Mouse (Mus musculus) C2C12 (cell line): ENCODE data around the gene Dcun1d4.

ENCODE experiments used
- CEBPB ChIP-seq: IDR thresholded peaks from one replicate; pipeline ENCODE4 v1.6.1; 2011; ENCODE audit warnings: low read depth, mild to moderate bottlenecking, control low read depth, moderate library complexity
- CTCF ChIP-seq: IDR thresholded peaks from one replicate; pipeline ENCODE4 v1.5.1; 2011; ENCODE audit not compliant: control insufficient read depth, insufficient read depth, insufficient read length
- FOSL1 ChIP-seq: IDR thresholded peaks from one replicate; pipeline ENCODE4 v1.8.0; 2011; ENCODE audit warnings: mild to moderate bottlenecking, low read length; ENCODE audit not compliant: poor library complexity, insufficient read depth, severe bottlenecking
- MAX ChIP-seq: IDR thresholded peaks from one replicate; pipeline ENCODE4 v1.6.1; 2011; ENCODE audit warnings: mild to moderate bottlenecking, control low read depth
- MYOD1 ChIP-seq: IDR thresholded peaks from one replicate; pipeline ENCODE4 v1.6.1; 2011; ENCODE audit warnings: low read depth; ENCODE audit not compliant: control insufficient read depth, insufficient read length
- MYOG ChIP-seq: IDR thresholded peaks from one replicate; pipeline ENCODE4 v1.6.1; 2011; ENCODE audit not compliant: control insufficient read depth, insufficient read length; ENCODE audit errors: extremely low read depth
- USF1 ChIP-seq: IDR thresholded peaks from one replicate; pipeline ENCODE4 v1.6.1; 2011; ENCODE audit warnings: low read depth, mild to moderate bottlenecking, control low read depth, moderate library complexity

DNA sequence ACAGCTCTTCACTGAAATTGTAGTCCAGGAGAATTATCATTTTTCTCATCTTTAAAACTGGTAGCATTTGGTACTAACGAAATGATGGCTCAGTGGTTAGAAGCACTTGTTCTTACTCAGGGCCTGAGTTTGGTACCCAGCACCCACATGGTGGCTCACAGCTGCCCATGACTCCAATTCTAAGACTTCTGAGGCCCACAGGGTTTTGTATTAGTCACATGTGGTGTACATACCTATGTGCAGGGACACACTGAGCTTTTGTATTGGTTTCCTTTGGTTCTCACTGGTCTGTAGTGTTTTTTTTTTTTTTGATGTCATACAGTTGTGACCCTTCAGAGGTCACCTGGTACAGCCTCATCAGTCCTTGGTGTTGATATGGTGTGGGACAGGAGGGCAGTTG lies 68.0 kb downstream of the Dcun1d4 start:
- TF ChIP-seq CTCF (no peak), USF1 (no peak), MAX (no peak), MYOG (no peak), CEBPB (no peak), MYOD1 (no peak), FOSL1 (no peak)
